In genomic region chr11:77629476-77629875, GRCm38 (mm10) we compare ENCODE assay signal across 10 mouse cellular contexts. TPM values are rescaled to one million over a fixed set of nuclear protein-coding genes. Genes with fewer than 3 reads are reported as not detected.
A peak's percentile ranks its signal among the peaks of the same experiment; 100 is the strongest.
DNase-seq lines count a peak whose midpoint lies in the region; ATAC-seq and TF ChIP-seq lines count a peak whose summit lies in the region.
"Had no signal": no experiment of that assay in that cellular context is flagged by ENCODE, and none has a peak within 500 bp of the region (broad histone marks: within the 10 kb centered on the region; RNA-seq: fewer than 3 reads in every experiment).

No protein-coding gene starts in this region.

- 0% methylated on average over 1 of the region's 1 CpGs for WGBS in limb, embryonic 14.5 days
- WGBS in limb, embryonic 10.5 days, result 0% methylated on average over 1 of the region's 1 CpGs
- WGBS in heart, embryonic 14.5 days, result 0% methylated on average over 1 of the region's 1 CpGs

- no peak for TF ChIP-seq POLR2A in limb, embryonic 14.5 days (IDR thresholded peaks at IDR 0.05; ENCODE audit: borderline replicate concordance, extremely low read depth, insufficient read depth, insufficient read length)

- no peaks in the 10 kb centered on the region for H3K9me3 ChIP-seq in limb, embryonic 14.5 days (ENCODE audit: control insufficient read depth, low read length)
- H3K9me3 ChIP-seq in limb, embryonic 10.5 days (replicated peaks), result no peaks in the 10 kb centered on the region
- no peaks in the 10 kb centered on the region for H3K9me3 ChIP-seq in heart, embryonic 14.5 days (ENCODE audit: control insufficient read depth, low read length)
- H3K9me3 ChIP-seq: embryonic facial prominence, embryonic 15.5 days; stomach, embryonic 15.5 days had no signal

- no peak overlapping the region for H3K9ac ChIP-seq in limb, embryonic 14.5 days (ENCODE audit: low read depth, low read length, severe bottlenecking)
- no peak overlapping the region for H3K9ac ChIP-seq in heart, embryonic 14.5 days (ENCODE audit: low read length)
- H3K9ac ChIP-seq: embryonic facial prominence, embryonic 15.5 days; stomach, embryonic 15.5 days had no signal

- H3K27me3 ChIP-seq in limb, embryonic 14.5 days (ENCODE audit: control insufficient read depth, insufficient read depth, low read length), result no peaks in the 10 kb centered on the region
- peaks cover 11% of the 10 kb centered on the region for H3K27me3 ChIP-seq in limb, embryonic 10.5 days (ENCODE audit: low read depth, poor library complexity, severe bottlenecking)
- no peaks in the 10 kb centered on the region for H3K27me3 ChIP-seq in heart, embryonic 14.5 days (ENCODE audit: control insufficient read depth, insufficient read depth, low read length)
- H3K27me3 ChIP-seq: stomach, embryonic 15.5 days had no signal

- no peak overlapping the region for H3K4me3 ChIP-seq in limb, embryonic 14.5 days (replicated peaks; ENCODE audit: low read length)
- no peak overlapping the region for H3K4me3 ChIP-seq in limb, embryonic 10.5 days
- no peak overlapping the region for H3K4me3 ChIP-seq in heart, embryonic 14.5 days (ENCODE audit: control insufficient read depth in 1 of 2, insufficient read depth in 1 of 2, low read depth in 1 of 2, low read length in 2 of 2)

- no peak for ATAC-seq in limb, embryonic 14.5 days (ENCODE audit: low FRiP score, low read depth)
- ATAC-seq in heart, embryonic 14.5 days (ENCODE audit: insufficient number of reproducible peaks, insufficient read depth, low FRiP score, low read depth), result peak; percentile 37; the same call in 1 of the 2 replicates

- no peaks in the 10 kb centered on the region for H3K36me3 ChIP-seq in limb, embryonic 14.5 days (ENCODE audit: control insufficient read depth, insufficient read depth, low read length)
- H3K36me3 ChIP-seq in limb, embryonic 10.5 days, result no peaks in the 10 kb centered on the region
- no peaks in the 10 kb centered on the region for H3K36me3 ChIP-seq in heart, embryonic 14.5 days (ENCODE audit: control insufficient read depth, insufficient read depth, low read length)
- H3K36me3 ChIP-seq: embryonic facial prominence, embryonic 15.5 days; stomach, embryonic 15.5 days had no signal

- H3K4me2 ChIP-seq in limb, embryonic 14.5 days (replicated peaks; ENCODE audit: low read depth, low read length, severe bottlenecking), result no peak overlapping the region
- H3K4me2 ChIP-seq in heart, embryonic 14.5 days (ENCODE audit: low read length), result no peak overlapping the region

- peaks cover 10% of the 10 kb centered on the region for H3K4me1 ChIP-seq in limb, embryonic 14.5 days (ENCODE audit: control insufficient read depth, insufficient read depth, low read length)
- peaks cover 16% of the 10 kb centered on the region for H3K4me1 ChIP-seq in limb, embryonic 10.5 days
- peaks cover 5 to 16% of the 10 kb centered on the region in 2 experiments; a peak in 3 of 4 replicates for H3K4me1 ChIP-seq in heart, embryonic 14.5 days (ENCODE audit: control insufficient read depth in 2 of 2, insufficient read depth in 2 of 2, low read length in 2 of 2)

- H3K27ac ChIP-seq in limb, embryonic 14.5 days (replicated peaks; ENCODE audit: low read depth, low read length), result no peak overlapping the region
- H3K27ac ChIP-seq in limb, embryonic 10.5 days, result no peak overlapping the region
- no peak overlapping the region for H3K27ac ChIP-seq in heart, embryonic 14.5 days (replicated peaks in 1 of 2; ENCODE audit: control insufficient read depth in 1 of 2, insufficient read depth in 1 of 2, low read depth in 2 of 2, low read length in 2 of 2)
- H3K27ac ChIP-seq: embryonic facial prominence, embryonic 15.5 days; stomach, embryonic 15.5 days had no signal

- DNase-seq in limb, embryonic 14.5 days (ENCODE audit: low spot score), result peak; percentile 39
- DNase-seq in limb, embryonic 10.5 days (ENCODE audit: low spot score), result no peak
- DNase-seq in T-cell, adult 2 months (ENCODE audit: low spot score), result peak; percentile 12
- peak; percentile 79 for DNase-seq in retina, postnatal 1 day
- DNase-seq in cerebellum, postnatal 25 days, result no peak
- no peak for DNase-seq in adrenal gland, postnatal 25 days
- DNase-seq: left cerebral cortex, postnatal 4 days had no signal

RNA-seq across cellular contexts. Expression of gene Taok1, which starts 21.9 kb away (rescaled TPM):
- polyA plus RNA-seq in limb, embryonic 14.5 days (2012; rRNA removed), result 11.8 TPM in 2 replicates
- 19.2 and 19.3 TPM in 2 replicates for polyA plus RNA-seq in limb, embryonic 14.5 days (2014; fragmentation: Nextera tagmentation; extraction: Ambion mirVana)
- polyA plus RNA-seq in limb, embryonic 10.5 days (2016; fragmentation: Nextera tagmentation; extraction: Ambion mirVana), result 8.4 and 9.9 TPM in 2 replicates
- 20.4 and 20.8 TPM in 2 replicates for polyA plus RNA-seq in heart, embryonic 14.5 days (2014; fragmentation: Nextera tagmentation; extraction: Ambion mirVana)
- 51.4 and 60.2 TPM in 2 replicates for total RNA-seq in adrenal gland, postnatal 25 days (2021)

RNA-seq across cellular contexts. Expression of gene Nufip2, which starts 56.5 kb away (rescaled TPM):
- polyA plus RNA-seq in limb, embryonic 14.5 days (2012; rRNA removed), result 19.5 and 21.3 TPM in 2 replicates
- polyA plus RNA-seq in limb, embryonic 14.5 days (2014; fragmentation: Nextera tagmentation; extraction: Ambion mirVana), result 5.5 and 5.8 TPM in 2 replicates
- polyA plus RNA-seq in limb, embryonic 10.5 days (2016; fragmentation: Nextera tagmentation; extraction: Ambion mirVana), result 3.7 and 4.0 TPM in 2 replicates
- polyA plus RNA-seq in heart, embryonic 14.5 days (2014; fragmentation: Nextera tagmentation; extraction: Ambion mirVana), result 4.7 and 5.4 TPM in 2 replicates
- total RNA-seq in adrenal gland, postnatal 25 days (2021), result 92.9 and 94.1 TPM in 2 replicates

Comparison
In these comparisons a context has a peak if more than half of its experiments do, and no peak if none do; other contexts are left out.
1. DNase-seq: peak in limb, embryonic 14.5 days (single experiment), T-cell, adult 2 months (single experiment) and retina, postnatal 1 day (single experiment); none in limb, embryonic 10.5 days (single experiment), cerebellum, postnatal 25 days (0 of 2) and adrenal gland, postnatal 25 days (single experiment).